Mouse (Mus musculus): Measurements from ENCODE around the gene Olfr814. TPM values are rescaled to one million over a fixed set of nuclear protein-coding genes. Genes with fewer than 3 reads are reported as not detected.
"Not testable (repeated sequence)": the region's sequence is repeated elsewhere in the genome, so short reads cannot be mapped to it uniquely, and the experiment has no call there.

Gene Olfr814
- not detected in 2 replicates for polyA plus RNA-seq (2014; fragmentation: Nextera tagmentation; extraction: Ambion mirVana)

GRCm38 (mm10) chr10:129879751-129880150, at the start of gene Olfr814:
Gene Olfr814 (minus strand): TSS chr10:129879851.
- no CpG with 5 or more reads among the region's 1 CpGs for WGBS
- not testable (repeated sequence) for H3K27me3 ChIP-seq (replicated peaks; ENCODE audit: control insufficient read depth, insufficient read depth, low read length); H3K4me3 ChIP-seq (ENCODE audit: low read depth, low read length); H3K9me3 ChIP-seq (ENCODE audit: control insufficient read depth, low read length); H3K4me2 ChIP-seq (ENCODE audit: low read length); ATAC-seq (replicated peaks; ENCODE audit: low FRiP score, low TSS enrichment, low read depth); H3K36me3 ChIP-seq (ENCODE audit: control insufficient read depth, insufficient read depth, low read length); DNase-seq (ENCODE audit: low spot score); H3K9ac ChIP-seq (ENCODE audit: low read length); H3K4me1 ChIP-seq (replicated peaks; ENCODE audit: control insufficient read depth, insufficient read depth, low read length); H3K27ac ChIP-seq (ENCODE audit: low read depth)

GRCm38 (mm10) chr10:129915497-129915896, 35.8 kb upstream of the Olfr814 start, which contains the start of gene Olfr816:
Gene Olfr816 (minus strand): TSS chr10:129915597.
- Histone ChIP-seq H3K9me3 (ENCODE audit: control insufficient read depth, low read length) (no peaks in the 10 kb centered on the region), H3K4me1 (replicated peaks; ENCODE audit: control insufficient read depth, insufficient read depth, low read length) (no peaks in the 10 kb centered on the region), H3K4me3 (ENCODE audit: low read depth, low read length) (no peak within 1 kb of the TSS), H3K27me3 (replicated peaks; ENCODE audit: control insufficient read depth, insufficient read depth, low read length) (no peaks in the 10 kb centered on the region), H3K36me3 (ENCODE audit: control insufficient read depth, insufficient read depth, low read length) (no peaks in the 10 kb centered on the region), H3K4me2 (ENCODE audit: low read length) (no peak within 1 kb of the TSS), H3K27ac (ENCODE audit: low read depth) (no peak within 1 kb of the TSS), H3K9ac (ENCODE audit: low read length) (no peak within 1 kb of the TSS)
- 77% methylated on average over 1 of the region's 1 CpGs for WGBS
- ATAC-seq (replicated peaks; ENCODE audit: low FRiP score, low TSS enrichment, low read depth) (no peak), DNase-seq (ENCODE audit: low spot score) (no peak)

- H3K27ac ChIP-seq (ENCODE audit: low read depth); H3K27me3 ChIP-seq (replicated peaks; ENCODE audit: control insufficient read depth, insufficient read depth, low read length); H3K9ac ChIP-seq (ENCODE audit: low read length); DNase-seq (ENCODE audit: low spot score); H3K4me2 ChIP-seq (ENCODE audit: low read length); H3K4me3 ChIP-seq (ENCODE audit: low read depth, low read length); H3K36me3 ChIP-seq (ENCODE audit: control insufficient read depth, insufficient read depth, low read length); H3K4me1 ChIP-seq (replicated peaks; ENCODE audit: control insufficient read depth, insufficient read depth, low read length); H3K9me3 ChIP-seq (ENCODE audit: control insufficient read depth, low read length); ATAC-seq (replicated peaks; ENCODE audit: low FRiP score, low TSS enrichment, low read depth): not testable (repeated sequence)
- WGBS: no CpG with 5 or more reads among the region's 1 CpGs
Measured at GRCm38 (mm10) chr10:129905767-129906166, 26.1 kb upstream of the Olfr814 start, which contains the start of gene Olfr815. Gene Olfr815 (minus strand): TSS chr10:129905867.

GRCm38 (mm10) chr10:129885934-129886333, 6.3 kb upstream of the Olfr814 start:
- Histone ChIP-seq H3K36me3 (ENCODE audit: control insufficient read depth, insufficient read depth, low read length) (no peaks in the 10 kb centered on the region), H3K9ac (ENCODE audit: low read length) (no peak overlapping the region), H3K27ac (ENCODE audit: low read depth) (no peak overlapping the region), H3K4me3 (ENCODE audit: low read depth, low read length) (no peak overlapping the region), H3K4me1 (replicated peaks; ENCODE audit: control insufficient read depth, insufficient read depth, low read length) (no peaks in the 10 kb centered on the region), H3K4me2 (ENCODE audit: low read length) (no peak overlapping the region), H3K9me3 (ENCODE audit: control insufficient read depth, low read length) (no peaks in the 10 kb centered on the region), H3K27me3 (replicated peaks; ENCODE audit: control insufficient read depth, insufficient read depth, low read length) (no peaks in the 10 kb centered on the region)
- ATAC-seq (replicated peaks; ENCODE audit: low FRiP score, low TSS enrichment, low read depth) (no peak), DNase-seq (ENCODE audit: low spot score) (no peak)
- WGBS: 90% methylated on average over 7 of the region's 7 CpGs

GRCm38 (mm10) chr10:129885496-129885895, 5.8 kb upstream of the Olfr814 start:
- ATAC-seq (replicated peaks; ENCODE audit: low FRiP score, low TSS enrichment, low read depth); H3K27me3 ChIP-seq (replicated peaks; ENCODE audit: control insufficient read depth, insufficient read depth, low read length); H3K9ac ChIP-seq (ENCODE audit: low read length); H3K36me3 ChIP-seq (ENCODE audit: control insufficient read depth, insufficient read depth, low read length); H3K4me3 ChIP-seq (ENCODE audit: low read depth, low read length); H3K4me2 ChIP-seq (ENCODE audit: low read length); H3K27ac ChIP-seq (ENCODE audit: low read depth); H3K4me1 ChIP-seq (replicated peaks; ENCODE audit: control insufficient read depth, insufficient read depth, low read length); H3K9me3 ChIP-seq (ENCODE audit: control insufficient read depth, low read length); DNase-seq (ENCODE audit: low spot score): not testable (repeated sequence)
- 67% methylated on average over 6 of the region's 6 CpGs for WGBS

GRCm38 (mm10) chr10:129855067-129855466, 24.6 kb downstream of the Olfr814 start, which contains the start of gene Olfr813:
Gene Olfr813 (plus strand): TSS chr10:129855367.
- no peak within 1 kb of the TSS for H3K4me3 ChIP-seq (ENCODE audit: low read depth, low read length)
- H3K9me3 ChIP-seq (ENCODE audit: control insufficient read depth, low read length): no peaks in the 10 kb centered on the region
- H3K27me3 ChIP-seq (replicated peaks; ENCODE audit: control insufficient read depth, insufficient read depth, low read length): no peaks in the 10 kb centered on the region
- H3K4me1 ChIP-seq (replicated peaks; ENCODE audit: control insufficient read depth, insufficient read depth, low read length): no peaks in the 10 kb centered on the region
- DNase-seq (ENCODE audit: low spot score): no peak
- H3K27ac ChIP-seq (ENCODE audit: low read depth): no peak within 1 kb of the TSS
- no peak within 1 kb of the TSS for H3K9ac ChIP-seq (ENCODE audit: low read length)
- no peak for ATAC-seq (replicated peaks; ENCODE audit: low FRiP score, low TSS enrichment, low read depth)
- no peak within 1 kb of the TSS for H3K4me2 ChIP-seq (ENCODE audit: low read length)
- H3K36me3 ChIP-seq (ENCODE audit: control insufficient read depth, insufficient read depth, low read length): no peaks in the 10 kb centered on the region

- ATAC-seq (replicated peaks; ENCODE audit: low FRiP score, low TSS enrichment, low read depth) (no peak), DNase-seq (ENCODE audit: low spot score) (no peak)
- Histone ChIP-seq H3K27ac (ENCODE audit: low read depth) (no peak overlapping the region), H3K4me3 (ENCODE audit: low read depth, low read length) (no peak overlapping the region), H3K9ac (ENCODE audit: low read length) (no peak overlapping the region), H3K36me3 (ENCODE audit: control insufficient read depth, insufficient read depth, low read length) (no peaks in the 10 kb centered on the region), H3K4me1 (replicated peaks; ENCODE audit: control insufficient read depth, insufficient read depth, low read length) (no peaks in the 10 kb centered on the region), H3K27me3 (replicated peaks; ENCODE audit: control insufficient read depth, insufficient read depth, low read length) (no peaks in the 10 kb centered on the region), H3K9me3 (ENCODE audit: control insufficient read depth, low read length) (no peaks in the 10 kb centered on the region), H3K4me2 (ENCODE audit: low read length) (no peak overlapping the region)
- WGBS: 79% methylated on average over 1 of the region's 1 CpGs
Measured at GRCm38 (mm10) chr10:129847343-129847742, 32.3 kb downstream of the Olfr814 start.

GRCm38 (mm10) chr10:129845994-129846393, 33.7 kb downstream of the Olfr814 start, which contains the start of gene Olfr812:
Gene Olfr812 (minus strand): TSS chr10:129846094.
- DNase-seq (ENCODE audit: low spot score) (no peak), ATAC-seq (replicated peaks; ENCODE audit: low FRiP score, low TSS enrichment, low read depth) (no peak)
- Histone ChIP-seq H3K4me1 (replicated peaks; ENCODE audit: control insufficient read depth, insufficient read depth, low read length) (no peaks in the 10 kb centered on the region), H3K9me3 (ENCODE audit: control insufficient read depth, low read length) (no peaks in the 10 kb centered on the region), H3K27me3 (replicated peaks; ENCODE audit: control insufficient read depth, insufficient read depth, low read length) (no peaks in the 10 kb centered on the region), H3K4me2 (ENCODE audit: low read length) (no peak within 1 kb of the TSS), H3K36me3 (ENCODE audit: control insufficient read depth, insufficient read depth, low read length) (no peaks in the 10 kb centered on the region), H3K27ac (ENCODE audit: low read depth) (no peak within 1 kb of the TSS), H3K9ac (ENCODE audit: low read length) (no peak within 1 kb of the TSS), H3K4me3 (ENCODE audit: low read depth, low read length) (no peak within 1 kb of the TSS)
- 68% methylated on average over 1 of the region's 1 CpGs for WGBS
